Mouse (Mus musculus): Measurements from ENCODE around the gene Copz2.
"Not testable (repeated sequence)": the region's sequence is repeated elsewhere in the genome, so short reads cannot be mapped to it uniquely, and the experiment has no call there.

Copz2 gene

GRCm38 (mm10) chr11:96849681-96850467, at the start of gene Copz2:
Gene Copz2 (plus strand): TSS chr11:96849870.
- DNase-seq (ENCODE audit: low spot score): peak; percentile 55

DNA sequence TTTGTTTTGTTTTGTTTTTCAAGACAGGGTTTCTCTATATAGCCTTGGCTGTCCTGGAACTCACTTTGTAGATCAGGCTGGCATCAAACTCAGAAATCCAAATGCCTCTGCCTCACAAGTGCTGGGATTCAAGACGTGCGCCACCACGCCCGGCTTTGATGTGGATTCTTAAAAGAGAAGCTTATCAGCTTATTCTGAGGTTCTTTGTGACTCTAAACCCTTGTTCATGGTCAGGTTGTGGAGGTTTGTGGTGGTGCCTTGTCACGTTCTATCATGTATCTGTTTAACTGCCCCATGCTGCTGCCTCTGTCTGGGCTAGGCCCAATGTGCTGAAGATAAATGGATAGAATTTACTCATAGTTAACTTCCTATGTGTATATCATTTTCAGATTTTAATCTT, 44.1 kb upstream of the Copz2 start:
- DNase-seq (ENCODE audit: low spot score): no peak

DNA sequence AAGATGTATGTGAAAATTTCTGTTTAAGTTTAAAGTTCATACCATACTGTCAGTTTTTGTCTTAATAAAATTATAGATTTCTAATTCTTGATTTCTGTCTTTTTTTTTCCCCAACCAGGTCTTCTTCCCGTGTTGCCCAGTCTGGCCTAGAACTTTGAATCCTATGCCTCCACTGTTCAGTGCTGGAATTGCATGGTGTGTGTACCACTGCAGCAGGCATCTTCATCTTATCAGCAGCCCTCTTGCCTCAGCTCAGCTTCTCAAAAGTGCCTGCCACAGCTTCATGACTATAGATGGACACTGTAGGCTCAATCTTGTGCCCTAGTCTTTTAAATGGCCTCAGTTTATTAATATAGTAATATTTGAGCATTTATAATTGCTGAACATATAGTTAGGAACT, 41.6 kb upstream of the Copz2 start:
- peak; percentile 18 for DNase-seq (ENCODE audit: low spot score)

GRCm38 (mm10) chr11:96809562-96810235, 40.0 kb upstream of the Copz2 start:
- DNase-seq (ENCODE audit: low spot score): no peak

DNA sequence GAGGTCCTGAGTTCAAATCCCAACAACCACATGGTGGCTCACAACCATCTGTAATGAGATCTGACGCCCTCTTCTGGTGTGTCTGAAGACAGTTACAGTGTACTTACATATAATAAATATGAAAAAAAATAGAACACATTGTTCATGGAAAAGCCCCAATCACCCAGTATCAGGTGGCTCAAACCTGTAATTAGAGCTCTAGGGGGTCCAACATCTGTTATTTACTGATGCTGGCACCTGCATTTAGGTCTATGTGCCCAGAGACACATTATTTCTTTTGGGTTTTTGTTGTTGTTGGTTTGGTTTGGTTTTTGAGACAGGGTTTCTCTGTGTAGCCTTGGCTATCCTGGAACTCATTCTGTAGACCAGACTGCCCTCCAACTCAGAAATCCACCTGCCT, 38.5 kb upstream of the Copz2 start:
- not testable (repeated sequence) for DNase-seq (ENCODE audit: low spot score)

DNA sequence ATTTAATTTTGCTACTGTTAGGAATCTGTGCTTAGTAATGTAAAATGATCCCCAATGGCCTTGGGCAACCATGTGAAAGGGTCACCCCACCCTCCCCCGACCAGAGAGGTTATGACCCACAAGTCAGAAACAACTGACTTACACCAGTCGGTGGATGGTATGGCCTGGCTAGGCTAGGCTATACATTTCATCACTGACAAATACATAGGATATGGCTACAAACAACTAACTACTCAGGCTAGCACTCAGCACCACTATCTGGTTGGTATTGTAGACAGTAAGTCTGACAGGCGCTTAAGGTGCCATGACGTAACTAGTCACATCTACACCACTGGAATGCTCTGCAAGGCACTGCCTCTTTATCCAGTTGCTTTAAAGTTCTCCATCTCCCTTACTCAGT, 36.2 kb upstream of the Copz2 start:
- DNase-seq (ENCODE audit: low spot score): no peak

GRCm38 (mm10) chr11:96813920-96814319, 35.8 kb upstream of the Copz2 start:
- DNase-seq (ENCODE audit: low spot score): no peak

DNA sequence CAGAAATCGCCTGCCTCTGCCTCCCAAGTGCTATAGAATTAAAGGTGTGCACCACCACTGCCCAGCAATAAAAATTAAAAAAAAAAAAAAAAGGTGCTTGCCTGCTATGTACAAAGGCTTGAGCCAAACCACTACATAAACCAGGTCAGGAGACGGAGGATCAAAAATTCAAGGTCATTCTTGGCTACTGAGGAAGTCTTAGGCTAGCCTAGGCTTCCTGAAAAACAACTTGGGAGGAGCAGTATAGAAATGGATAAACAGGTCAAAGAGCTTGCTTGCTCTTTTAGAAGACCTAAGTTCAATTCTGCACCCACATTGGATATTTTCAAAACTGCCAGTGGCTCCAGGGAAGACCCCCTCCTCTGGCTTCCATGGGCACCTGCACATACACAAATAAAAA, 35.2 kb upstream of the Copz2 start:
- DNase-seq (ENCODE audit: low spot score): no peak

- DNase-seq (ENCODE audit: low spot score): no peak
These were observed 33.8 kb upstream of the Copz2 start for GRCm38 (mm10) chr11:96815895-96816294.

DNA sequence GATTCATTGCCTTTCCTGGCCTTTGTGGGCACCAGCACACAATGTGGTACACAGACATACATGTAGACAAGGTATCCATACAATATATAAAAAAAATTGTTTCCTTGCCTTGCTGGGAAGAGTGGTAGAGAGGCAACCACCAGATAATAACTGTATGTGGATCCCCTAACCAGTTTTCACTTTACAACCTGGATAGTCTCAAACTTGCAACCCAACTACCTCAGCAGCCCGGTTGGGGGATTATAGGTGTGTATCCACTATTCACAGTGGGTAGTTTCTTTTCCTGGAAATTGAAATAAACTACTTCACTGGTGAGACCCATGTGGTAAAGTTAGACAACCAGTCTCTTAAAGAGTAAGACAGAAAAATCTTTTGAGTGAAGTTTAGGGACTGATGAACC, 33.2 kb upstream of the Copz2 start:
- no peak for DNase-seq (ENCODE audit: low spot score)

GRCm38 (mm10) chr11:96816979-96817378, 32.7 kb upstream of the Copz2 start:
- no peak for DNase-seq (ENCODE audit: low spot score)

DNA sequence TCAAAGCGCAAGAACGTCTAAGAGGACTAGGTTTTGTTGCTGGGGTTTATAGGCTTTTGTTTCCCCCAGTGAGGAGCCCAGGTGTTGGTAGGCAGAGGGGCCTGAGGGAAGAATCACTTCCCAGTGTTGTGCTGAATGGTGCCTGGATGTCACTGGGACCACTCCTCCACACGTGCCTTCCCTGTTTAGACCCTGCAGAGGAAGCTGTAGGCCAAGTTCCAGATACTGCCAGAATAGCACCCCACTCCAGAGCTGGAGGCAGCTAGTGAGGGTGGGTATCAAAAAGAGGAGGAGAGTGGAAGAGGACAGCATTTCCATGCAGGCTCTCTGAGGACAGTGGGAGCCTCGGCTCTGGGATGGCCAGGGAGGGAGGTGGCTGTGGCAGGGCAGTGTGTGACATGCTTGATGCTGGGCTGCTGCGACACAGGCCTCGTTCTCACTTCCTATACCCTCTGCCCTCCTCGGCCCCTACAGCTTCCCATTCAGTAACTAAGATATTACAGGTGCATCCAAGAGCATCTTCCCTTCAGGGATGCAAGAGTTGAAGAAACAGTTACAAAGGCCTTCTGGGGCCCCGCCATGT, 31.5 kb upstream of the Copz2 start:
- no peak for DNase-seq (ENCODE audit: low spot score)

DNA sequence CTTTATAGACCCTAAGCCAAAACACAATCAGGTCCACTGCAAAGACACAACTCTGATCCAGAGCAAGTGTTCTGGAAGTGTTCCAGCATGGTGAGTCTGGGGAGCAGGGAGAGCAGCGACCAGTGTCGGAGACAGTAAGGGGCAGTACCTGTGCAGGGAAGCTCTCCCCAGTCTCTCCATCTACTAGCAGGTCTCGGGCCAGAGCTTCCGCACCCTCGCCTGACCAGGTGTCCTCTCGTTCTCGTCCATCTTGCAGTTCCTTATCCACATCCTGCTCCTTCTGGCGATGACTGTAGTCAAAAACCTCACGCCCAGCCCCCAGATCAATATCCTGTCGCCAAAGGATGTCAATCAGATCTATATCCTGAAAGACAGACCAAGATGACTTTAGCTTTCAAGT, 27.7 kb upstream of the Copz2 start:
- DNase-seq (ENCODE audit: low spot score): no peak

GRCm38 (mm10) chr11:96822675-96823470, 26.8 kb upstream of the Copz2 start:
- DNase-seq (ENCODE audit: low spot score): no peak

- DNase-seq (ENCODE audit: low spot score): no peak
These were observed 26.2 kb upstream of the Copz2 start for GRCm38 (mm10) chr11:96823471-96823837.

DNA sequence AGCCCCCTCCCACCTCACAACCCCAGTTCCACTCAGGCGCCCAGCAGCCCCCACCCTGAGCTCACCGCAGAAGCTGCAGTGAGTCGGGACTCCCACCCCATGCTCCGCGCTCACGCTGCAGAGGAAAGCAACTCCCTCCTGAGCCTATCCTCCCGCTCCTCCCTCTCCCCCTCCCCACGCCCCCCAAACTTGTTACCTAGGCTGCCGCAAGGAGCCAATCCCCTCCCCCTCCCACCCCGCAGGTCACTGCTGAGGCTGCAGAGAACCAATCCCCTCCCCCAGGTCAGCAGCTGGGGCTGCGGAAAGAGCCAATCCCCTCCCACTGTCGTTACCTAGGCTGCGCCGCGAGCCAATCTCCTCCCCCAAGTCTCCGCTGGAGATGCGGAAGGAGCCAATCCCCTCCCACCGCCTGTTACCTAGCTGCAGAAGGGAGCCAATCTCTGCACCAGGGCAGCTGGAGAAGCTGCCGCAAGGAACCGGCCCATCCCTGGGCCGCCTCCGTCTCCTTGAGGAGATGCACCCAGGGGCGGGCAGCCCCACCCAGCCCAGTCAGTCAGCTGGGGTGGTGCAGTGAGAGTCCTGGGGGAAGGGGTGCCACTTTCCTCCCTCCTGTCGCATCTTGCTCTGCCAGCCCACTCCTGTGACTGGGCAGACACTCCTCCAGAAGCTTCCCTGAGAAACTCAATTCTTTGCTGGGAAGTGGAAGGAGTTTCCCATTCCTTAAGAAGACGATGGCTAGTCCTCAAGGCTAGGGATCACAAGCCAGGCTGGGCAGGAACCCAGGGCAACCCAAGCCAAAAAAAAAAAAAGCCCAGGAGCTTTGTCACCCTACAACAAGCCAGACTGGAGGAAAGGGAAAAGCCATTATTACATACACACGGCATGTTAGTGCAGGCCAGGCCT, 25.5 kb upstream of the Copz2 start:
- DNase-seq (ENCODE audit: low spot score): peak; percentile 97

- DNase-seq (ENCODE audit: low spot score): no peak
These were observed 24.7 kb upstream of the Copz2 start for GRCm38 (mm10) chr11:96824783-96825495.

- DNase-seq (ENCODE audit: low spot score): no peak
These were observed 23.2 kb upstream of the Copz2 start for GRCm38 (mm10) chr11:96826481-96826880.

- no peak for DNase-seq (ENCODE audit: low spot score)
These were observed 22.5 kb upstream of the Copz2 start for GRCm38 (mm10) chr11:96827062-96827581.

GRCm38 (mm10) chr11:96827917-96828316, 21.8 kb upstream of the Copz2 start:
- no peak for DNase-seq (ENCODE audit: low spot score)

DNA sequence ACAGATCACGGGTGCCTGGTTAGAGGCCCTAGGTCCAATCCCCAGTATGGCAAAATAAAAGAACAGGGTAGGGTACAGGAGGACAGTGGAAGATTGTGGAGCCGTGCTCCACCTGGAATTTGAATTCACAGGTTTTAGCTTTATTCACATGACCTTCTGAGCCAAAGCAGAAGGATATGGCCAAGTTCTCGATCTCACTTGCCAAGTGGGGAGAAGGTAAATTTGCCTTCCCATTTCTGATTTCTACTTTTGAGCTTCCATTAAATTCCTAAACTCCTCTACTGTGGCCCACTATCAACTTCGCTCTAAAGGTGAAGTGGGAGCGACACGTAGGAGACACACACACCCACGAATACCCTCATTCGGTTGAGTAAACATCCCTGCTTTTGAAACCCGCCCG, 20.8 kb upstream of the Copz2 start:
- no peak for DNase-seq (ENCODE audit: low spot score)

Data from embryo, embryonic 10.5 days (tissue).